Mouse (Mus musculus) brain, embryonic 18.5 days (tissue): Measurements from ENCODE around the gene Cryba4.
A peak's percentile ranks its signal among the peaks of the same experiment; 100 is the strongest.

Experiments
- DNase-seq: peaks from one replicate; pipeline ENCODE4 v3.0.0-alpha.2; 2012; ENCODE audit warnings: low read depth, low spot score

Cryba4 gene

DNA sequence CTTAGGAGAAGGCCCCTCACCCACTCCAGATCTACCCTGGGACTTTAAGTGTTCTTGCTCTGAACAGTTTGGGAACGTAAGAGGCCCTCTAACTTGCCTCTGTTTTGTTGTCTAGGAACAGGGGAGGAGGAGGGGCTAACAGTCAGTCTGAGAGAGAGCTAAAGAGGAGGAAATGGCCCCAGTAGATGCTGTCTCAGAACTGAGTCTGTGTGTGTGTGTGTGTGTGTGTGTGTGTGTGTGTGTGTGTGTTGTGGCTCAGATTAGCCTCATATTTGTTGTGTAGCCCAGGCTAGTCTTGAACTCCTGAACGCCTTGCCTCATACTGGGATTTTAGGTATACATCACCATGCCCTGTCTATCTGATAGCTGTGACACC is 34.3 kb upstream of the Cryba4 start:
- no peak for DNase-seq

DNA sequence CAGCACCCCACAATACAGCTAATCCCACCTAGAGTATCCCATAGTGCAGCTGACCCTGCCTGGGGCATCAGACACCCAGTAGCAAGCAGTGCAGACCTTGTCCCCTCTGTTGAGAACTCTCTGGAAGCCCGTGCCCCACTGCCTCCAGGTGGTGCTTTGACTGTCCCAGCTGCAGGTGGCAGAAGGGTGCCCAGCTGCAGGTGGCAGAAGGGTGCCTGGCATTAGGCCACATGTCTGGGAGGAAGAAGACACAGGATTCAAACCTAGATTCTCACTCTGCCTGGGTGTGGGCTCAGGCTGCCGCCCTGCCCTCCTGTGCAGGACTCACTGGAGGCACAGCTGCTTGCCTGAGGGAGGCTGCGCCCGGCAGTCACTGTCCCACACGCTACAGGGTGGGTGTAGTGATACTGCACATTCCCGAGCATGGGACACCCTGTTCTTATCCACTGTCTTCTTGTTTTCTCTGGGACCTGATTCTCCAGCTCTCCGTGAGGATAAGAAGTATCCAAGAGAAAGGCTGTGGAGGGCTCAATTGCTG is 33.3 kb upstream of the Cryba4 start:
- no peak for DNase-seq

DNA sequence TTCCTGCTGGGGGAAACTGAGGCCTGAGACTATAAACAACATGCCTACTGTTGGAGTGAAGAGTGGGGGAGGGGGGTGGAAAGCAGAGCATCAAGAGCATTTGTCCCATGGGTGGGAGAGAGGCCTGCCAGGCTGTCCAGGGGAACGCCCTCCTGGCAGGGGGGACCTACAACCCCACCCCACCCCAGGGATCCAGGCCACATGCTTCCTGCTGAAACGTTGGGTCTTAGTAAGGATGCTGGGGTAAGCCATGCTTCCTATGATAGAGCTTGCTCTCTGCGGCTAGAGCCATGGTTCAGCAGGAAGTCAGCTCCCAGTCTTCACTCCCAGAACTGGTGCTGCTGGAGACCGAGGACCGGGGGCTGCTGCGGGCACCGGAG is 31.9 kb upstream of the Cryba4 start:
- no peak for DNase-seq

DNA sequence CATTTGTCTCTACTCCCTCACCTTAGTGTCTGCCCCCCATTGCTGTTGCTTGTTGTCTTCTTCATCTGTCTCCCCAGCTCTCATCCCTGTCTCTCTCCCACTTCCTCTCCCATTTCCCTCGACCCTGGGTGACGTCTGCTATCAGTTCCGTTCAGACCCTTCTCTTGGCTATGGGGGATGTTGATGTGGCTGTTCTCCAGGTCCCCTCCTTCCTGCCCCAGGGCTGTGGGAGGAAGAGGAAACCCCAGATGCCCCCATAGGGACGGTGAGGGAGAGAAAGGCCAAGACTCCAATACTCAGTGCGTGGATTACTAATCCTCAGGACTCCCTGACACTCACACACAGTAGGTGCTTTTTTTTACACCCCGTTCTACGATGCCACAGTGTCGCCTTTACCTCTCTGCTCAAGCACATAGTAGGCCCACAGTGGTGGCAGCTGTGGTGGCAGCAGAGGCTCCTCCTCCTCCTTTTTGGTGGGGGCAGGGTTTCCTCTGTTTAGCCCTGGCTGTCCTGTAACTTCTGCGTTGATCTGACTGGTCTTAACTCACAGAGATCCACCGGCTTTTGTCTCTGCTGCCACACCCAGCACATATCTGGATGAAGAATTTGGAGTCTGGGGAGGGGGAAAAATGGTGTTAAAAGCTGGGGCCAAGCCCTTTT is 31.4 kb upstream of the Cryba4 start:
- DNase-seq: no peak

DNA sequence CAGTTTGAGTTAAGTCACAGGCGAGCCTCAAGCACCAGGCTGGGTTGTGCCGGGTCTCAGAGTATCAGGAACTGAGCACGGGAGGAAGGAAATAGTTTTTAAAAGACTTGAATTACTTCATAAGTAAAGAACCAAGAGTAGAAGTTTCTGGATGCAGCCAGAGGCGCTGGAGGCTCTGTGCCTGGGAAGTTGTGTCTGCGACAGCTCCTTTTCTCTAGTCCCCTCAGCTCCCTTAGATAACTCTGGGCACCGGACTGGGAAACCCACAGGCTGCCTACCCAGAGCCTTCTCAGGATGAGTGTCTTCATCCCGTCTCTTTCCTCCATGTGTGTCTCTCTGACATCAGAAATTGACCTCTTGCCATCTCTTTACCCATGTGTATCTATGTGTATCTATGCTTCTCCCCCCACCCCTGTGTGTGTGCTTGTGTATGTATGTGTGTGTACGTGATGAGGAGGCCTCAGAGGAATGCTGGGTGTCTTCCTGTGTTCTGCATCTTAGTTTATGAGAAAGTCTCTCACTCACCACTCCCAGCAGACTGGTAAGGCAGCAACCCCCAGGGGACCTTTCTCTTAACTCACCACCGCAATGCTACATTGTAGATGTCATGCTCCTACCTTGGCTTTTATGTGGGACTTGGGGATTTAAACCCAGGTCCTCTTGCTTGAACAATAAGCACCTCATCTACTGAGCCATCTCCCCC is 30.6 kb upstream of the Cryba4 start:
- DNase-seq: no peak

DNA sequence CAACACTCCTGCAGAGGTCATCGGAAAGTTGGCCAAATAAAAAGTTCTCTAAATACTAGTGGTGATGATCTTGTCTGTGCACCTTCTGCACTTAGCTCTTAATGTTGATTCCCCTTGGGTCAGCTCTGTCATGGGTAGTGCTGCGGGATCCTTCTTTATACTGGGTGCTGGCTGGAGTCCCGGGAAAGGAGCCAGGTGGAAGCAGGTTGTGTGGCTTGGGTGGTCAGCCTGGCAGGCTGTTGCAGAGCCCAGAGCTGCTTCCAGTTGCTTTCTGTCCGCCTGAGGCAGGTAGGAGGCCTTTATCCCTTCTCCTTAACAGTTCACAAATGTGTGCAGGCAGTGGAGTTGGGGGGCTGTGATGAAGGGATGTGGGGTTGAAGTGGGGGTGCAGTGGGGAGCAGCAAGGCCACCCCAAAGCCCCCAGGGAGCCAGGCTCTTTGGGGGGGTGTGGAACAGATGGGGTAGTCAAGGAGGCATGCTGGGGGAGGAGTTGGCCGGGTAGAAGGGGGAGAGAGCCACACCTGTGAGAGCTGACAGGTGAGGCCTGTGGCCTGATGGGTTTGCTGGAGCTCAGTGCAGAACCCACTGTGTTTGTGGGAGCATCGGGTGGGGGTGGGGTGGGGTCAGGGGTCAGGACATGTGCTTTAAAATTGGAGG is 29.9 kb upstream of the Cryba4 start:
- DNase-seq: no peak

DNA sequence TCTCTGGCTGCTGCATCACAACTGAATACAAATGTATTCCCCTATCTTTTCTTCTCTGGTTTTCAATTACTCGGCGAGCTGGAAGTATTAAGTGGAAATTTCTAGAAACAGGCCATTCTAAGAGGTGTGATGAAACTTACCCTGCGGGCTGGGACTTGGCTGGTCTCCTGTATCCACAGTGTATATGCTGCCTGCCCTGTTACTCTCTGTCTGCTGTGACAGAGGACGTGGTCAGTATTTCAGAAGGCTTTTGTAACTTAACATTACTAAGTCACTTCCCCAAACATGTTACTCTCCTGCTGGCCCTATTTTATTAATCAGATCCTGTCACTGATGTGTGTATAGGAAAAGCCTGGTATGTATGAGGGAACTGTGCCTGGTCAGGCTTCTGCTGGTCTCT is 29.4 kb upstream of the Cryba4 start:
- no peak for DNase-seq

DNA sequence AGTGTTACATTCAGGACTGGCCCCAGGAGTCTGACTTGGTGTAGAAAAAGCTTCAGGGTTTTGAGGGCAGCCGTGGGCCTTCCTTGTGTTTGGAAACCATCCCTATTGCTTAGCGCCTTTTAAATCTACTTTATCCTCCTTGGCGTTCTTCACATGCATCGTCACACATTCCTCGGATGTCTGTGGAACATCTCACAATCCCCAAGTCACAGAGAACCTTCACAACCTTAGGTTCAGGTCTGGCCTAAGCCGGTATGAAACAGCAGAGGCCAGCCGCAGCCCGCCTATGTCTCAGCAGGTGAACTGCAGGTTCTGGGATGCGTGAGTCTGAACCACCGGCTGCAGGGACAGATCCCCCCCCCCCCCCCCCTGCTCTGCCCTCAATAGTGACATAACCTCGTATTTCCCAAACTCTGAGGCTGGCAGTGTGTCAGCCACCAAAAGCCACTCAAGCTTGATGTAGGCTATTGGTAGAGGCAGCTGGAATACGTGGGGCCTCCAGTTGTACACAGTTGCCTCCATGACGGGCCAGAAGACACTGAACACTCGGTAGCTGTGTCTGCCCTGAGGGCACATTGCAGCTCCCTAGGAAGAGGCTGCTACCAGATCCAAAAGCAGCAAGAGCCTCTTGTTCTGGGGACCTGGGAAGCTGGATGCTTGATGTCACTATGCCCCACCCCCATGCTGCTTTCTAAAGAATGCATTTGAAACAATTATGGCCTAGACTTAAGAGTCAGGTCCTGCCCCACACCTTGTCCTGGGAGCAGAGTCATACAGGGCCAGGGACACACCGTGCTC is 28.7 kb upstream of the Cryba4 start:
- DNase-seq: no peak

DNA sequence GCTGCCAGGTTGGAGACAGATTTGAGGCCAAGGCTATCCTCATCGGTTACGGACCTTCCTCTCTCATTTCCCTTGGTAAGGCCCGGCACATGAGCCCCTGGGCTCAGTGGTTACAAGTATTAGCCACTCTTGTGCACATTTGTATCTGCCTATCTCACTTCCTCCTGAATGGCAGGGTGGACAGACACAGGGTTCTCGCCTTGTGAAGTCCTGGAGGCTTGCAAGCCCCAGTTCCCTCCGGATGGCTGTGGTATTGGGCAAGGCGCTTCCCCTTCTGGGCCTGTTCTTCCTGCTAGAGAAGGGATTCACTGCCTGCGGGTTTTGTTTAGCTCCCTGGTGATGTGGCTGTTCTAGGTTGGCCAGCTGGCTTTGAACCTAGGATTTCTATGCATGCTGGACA is 27.8 kb upstream of the Cryba4 start:
- no peak for DNase-seq

DNA sequence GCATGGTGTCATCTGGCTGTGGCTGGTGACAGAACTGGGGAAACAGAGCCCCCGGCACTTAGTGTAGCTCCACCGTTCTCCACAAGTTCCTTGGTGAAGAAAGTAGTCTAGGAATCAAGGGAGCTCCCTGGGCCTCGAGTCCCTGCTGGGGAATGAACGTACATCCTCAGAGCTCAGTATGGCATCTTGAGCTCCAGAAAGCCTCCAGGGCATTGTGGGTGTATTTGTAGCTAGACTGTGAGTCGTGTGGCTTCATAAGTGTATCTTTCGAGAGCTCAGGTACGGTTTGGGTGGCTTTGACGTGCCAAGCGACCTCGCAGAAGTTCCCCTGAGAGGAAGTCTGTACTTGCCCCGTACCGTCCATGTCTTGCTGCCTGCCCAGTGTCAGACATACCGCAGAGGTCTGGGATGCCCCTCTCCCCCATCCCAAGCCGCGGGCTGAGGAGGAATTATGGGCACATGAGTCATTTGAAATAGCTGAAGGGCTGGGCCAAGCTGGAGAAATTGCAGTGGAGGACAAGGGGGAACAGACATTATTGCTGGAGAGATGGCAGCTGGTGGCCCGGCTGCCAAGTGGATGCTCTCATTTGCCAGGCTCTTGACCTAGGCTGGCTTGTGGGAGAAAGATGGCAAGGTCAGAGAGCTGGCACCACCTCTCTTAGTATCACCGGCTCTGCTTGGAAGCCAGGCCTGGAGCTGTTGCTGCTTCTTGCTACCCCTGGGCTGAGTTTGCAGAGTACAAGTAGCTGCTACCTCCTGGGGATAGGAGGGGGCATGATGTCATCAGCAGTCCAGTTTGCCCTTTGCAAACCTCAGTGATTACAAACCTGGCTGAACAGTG is 27.1 kb upstream of the Cryba4 start:
- DNase-seq: no peak

DNA sequence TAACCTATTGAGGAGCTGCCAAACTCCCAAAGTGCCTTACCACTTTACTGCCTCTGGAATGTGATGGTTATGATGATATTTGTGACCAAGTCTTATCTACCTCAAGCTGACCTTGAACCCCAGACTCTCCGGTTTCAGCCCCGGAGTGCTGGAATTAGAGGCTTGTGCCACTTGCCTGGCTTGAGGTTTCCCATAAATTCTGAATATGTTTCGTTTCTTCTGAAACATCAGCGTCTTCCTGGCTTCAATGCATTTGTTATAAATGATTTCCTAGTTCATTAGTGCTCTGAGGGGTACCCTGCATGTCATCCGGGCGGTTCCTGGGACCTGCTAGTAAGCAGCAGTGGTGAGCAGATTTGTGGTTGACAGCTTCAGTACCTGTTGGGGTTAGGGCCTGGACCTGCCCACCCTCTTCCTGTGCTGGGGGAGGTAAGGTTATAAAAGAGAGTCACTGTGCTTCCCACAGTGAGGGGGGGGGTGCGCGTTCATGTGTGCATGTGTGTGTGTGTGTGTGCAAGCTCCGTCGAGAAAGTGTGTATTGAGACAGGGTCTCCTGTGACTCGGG is 25.7 kb upstream of the Cryba4 start:
- DNase-seq: no peak

DNA sequence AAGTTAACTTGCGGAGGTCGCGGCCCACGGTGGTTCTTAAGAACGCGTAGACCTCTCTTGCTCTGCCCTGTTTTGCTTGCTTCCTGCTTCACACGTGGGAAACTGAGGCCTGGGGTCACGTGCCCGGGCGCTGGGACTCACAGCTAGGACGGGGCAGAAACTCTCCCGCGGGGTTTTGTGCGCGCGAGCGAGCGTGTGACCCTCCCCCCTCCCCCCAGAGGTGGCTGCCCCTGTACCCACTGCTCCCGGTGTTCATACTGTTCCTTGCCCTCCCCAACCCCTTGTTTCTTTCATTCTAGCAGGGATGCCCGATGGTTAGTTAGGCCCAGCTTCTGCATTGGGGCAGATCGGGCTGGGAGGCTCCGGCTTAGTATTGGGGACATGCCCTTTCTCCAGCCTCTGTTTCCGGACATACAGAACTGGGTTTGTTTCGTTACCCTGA is 24.6 kb upstream of the Cryba4 start:
- DNase-seq: no peak

DNA sequence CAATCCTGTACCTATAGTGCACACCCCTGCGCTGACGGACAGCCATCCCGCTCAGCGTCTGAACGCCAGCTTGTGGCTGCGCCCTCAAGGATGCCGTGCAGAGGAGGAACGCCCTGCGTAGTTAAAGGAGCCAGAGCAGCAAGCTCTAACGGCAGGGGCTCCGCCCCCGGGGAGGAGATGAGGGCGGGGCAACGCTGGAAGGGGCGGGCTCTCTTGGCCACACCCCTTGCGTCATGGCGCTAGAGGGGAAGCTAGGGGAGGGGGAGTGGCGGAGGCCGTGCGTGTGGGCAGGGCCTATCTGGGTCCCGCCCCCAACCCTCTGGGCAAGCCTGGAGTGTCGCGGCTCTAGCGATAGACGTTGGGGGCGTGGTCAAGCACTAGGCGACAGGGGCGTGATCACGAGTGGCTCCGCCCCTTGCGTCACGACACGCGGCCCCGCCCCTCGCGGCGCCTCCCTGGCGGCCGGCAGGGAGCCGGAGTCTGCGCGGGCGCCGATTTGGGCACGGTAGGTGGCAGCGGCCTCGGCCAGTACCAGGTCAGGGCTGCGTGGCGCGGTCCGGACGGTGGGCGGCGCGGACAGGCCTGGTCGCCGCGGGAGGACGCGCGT is 24.1 kb upstream of the Cryba4 start, which contains the start of gene Tpst2:
TSS of gene Tpst2 (plus strand) at position 425 of the 607 bp plus-strand sequence.
- peak; percentile 98 for DNase-seq

DNA sequence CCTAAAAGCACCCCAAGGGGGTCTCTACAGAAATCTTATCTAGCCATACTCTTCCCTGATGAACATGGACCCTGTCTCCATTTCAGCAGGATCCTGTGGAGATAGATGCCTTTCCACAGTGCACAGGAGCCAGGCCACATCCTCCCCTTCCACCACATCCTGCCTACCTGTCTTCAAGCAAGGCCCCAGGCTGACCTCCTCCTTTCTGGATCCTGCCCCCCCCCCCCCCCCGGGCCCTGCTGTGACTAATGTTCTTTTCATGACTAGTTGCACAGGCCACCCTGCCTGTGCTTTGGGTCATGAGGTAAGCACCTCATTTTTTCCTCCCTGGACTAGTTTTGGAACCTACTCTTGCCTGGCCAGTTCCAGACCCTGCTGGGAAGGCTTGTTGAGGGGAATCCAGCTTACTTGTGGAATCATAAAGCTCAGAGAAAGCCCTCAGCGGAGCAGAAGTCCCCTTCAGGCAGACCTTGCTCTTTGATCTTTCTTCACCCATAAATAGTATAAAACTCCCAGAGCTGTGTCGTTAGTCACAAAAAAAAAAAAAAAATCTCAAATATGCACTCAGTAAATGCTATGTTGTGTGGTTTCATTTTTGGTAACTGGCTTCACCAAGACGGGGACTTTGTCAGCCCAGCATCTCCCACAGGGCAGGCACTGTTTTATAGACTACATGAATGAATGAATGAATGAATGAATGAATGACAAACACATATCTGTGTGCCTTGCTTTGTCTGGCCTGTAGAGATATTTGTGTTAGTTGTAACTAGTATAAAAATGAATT is 22.9 kb upstream of the Cryba4 start:
- no peak for DNase-seq

DNA sequence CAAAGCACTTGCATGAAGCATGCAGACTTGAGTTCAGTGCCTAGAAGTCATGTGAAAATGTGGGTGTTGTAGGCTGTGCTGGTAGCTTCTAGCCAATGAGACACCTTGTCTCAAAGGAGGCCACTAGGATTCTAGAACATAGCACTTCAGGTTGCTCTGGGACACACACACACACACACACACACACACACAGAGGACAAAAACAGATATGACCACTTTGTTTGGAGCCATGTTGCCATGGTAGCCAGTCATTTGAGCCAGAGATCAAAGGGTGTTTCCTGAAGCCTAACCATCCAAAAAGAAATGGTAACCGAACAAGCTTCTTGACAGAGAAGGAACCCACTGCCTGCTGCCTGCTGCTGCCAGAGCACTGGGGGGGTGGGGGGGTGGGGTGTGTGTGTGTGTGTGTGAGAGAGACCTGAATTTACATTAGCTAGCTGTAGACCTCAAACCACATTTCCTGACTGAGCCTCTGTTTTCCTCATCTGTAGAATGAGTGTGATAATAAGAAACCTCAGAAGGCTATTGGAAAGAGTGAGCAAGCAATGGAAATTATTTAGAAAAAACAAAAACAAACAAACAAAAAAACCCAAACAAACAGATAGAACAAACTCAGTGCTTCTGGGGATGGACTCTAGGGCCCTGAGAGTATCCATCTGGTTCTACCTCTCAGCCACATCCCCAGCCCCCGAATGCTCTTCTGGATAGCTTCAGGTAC is 21.6 kb upstream of the Cryba4 start:
- DNase-seq: no peak

DNA sequence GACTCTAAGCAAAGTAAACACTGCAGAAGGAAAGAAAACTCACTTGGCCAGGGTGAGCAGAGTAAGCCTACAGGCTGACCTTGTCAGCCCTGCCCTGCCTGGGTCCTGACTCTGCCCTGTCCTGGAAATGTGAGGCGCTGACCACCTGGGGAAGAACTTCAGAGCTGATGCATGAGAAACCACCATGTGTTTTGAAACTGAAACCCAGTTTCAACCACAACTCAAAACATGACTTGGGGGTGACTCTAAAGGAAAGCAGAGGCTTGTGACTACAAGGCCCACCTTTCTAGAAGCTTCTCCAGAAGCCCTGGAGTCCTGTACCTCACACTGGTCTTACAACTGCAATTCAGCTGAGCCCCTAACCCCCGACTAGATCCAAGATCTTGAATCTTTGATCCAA is 20.6 kb upstream of the Cryba4 start:
- DNase-seq: no peak

DNA sequence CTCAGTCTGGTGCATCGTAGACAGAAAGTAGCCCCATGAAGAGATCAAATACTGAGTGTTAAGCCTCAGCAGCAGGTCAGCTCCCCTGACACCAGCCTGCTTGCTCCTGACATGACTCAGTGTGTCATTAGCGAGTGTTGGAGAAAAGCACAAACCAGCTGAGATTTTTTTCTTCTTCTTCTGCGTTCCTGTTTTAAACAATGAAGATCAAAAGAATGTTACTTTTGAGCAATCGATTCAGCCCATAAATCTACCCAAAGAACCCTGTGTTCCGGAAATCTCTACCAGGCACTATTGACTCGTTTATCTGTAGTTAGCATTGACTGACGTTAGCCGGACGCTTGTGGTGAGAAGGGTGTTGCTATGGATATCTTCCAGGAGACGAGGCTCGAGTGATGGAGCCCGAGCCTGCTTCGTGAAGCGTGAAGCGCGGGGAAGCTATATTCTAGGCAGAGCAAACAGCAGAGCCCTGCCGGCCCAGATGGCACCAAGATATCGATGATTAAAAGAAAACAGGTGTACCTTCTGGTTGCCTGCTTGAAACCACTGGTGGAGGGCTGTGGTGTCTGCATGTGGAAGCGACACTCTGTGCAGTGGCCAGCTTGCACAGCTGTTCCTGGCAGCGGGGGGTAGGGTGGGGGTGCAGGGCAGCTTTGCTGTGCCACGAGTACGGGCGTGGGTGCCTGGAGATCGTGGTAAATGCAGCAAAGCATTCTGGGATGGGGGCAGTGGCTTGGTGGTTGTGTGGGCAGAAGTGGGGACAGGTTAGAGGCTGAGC is 18.6 kb upstream of the Cryba4 start:
- no peak for DNase-seq
